Mouse (Mus musculus) CD8-positive naive resting alpha-beta T cell, adult 57 days (primary cell): ENCODE data around the gene Atp23. TPM values are rescaled to one million over a fixed set of nuclear protein-coding genes. Genes with fewer than 3 reads are reported as not detected.

Experiments used
- total RNA-seq: library from RNA; stranded (reverse); gene quantifications from one replicate; pipeline ENCODE4 v1.2.4, GENCODE M21; 2023

Atp23 gene
- total RNA-seq: 4.5 TPM

GRCm38 (mm10) chr10:126900821-126901487, at the start of gene Atp23:
TSS of gene Atp23 (minus strand) at chr10:126901355.

Other genes starting within 250 kb of the Atp23 start
- gene Ctdsp2, start 77.4 kb upstream of the Atp23 start, total RNA-seq: 63.3 TPM
- gene Avil, start 99.4 kb upstream of the Atp23 start, total RNA-seq: 1.3 TPM
- 17.7 TPM for gene Tsfm, start 129.5 kb upstream of the Atp23 start, total RNA-seq
- 31.4 TPM for gene Mettl1, start 140.1 kb upstream of the Atp23 start, total RNA-seq
- gene Eef1akmt3, start 140.2 kb upstream of the Atp23 start, total RNA-seq: not detected
- gene Cyp27b1, start 146.9 kb upstream of the Atp23 start, total RNA-seq: 1.4 TPM
- gene March9, start 158.8 kb upstream of the Atp23 start, total RNA-seq: 4.0 TPM
- 126 TPM for gene Cdk4, start 162.2 kb upstream of the Atp23 start, total RNA-seq
- 10.0 TPM for gene Tspan31, start 168.9 kb upstream of the Atp23 start, total RNA-seq
- 153 TPM for gene Agap2, start 173.9 kb upstream of the Atp23 start, total RNA-seq
- gene Os9, start 219.8 kb upstream of the Atp23 start, total RNA-seq: 86.9 TPM